Mouse (Mus musculus) neutrophil, adult 5-6 weeks (primary cell): Measurements from ENCODE around the gene I830077J02Rik. TPM values are rescaled to one million over a fixed set of nuclear protein-coding genes. Genes with fewer than 3 reads are reported as not detected.
A peak's percentile ranks its signal among the peaks of the same experiment; 100 is the strongest.

Experiments
- ATAC-seq: fragments of 151-379, 151-347 bp; 2 replicates; pipeline ENCODE4 v1.8.0; 2017; ENCODE audit warnings: mild to moderate bottlenecking, moderate TSS enrichment; ENCODE audit not compliant: insufficient number of reproducible peaks, poor library complexity, low FRiP score, severe bottlenecking; ENCODE audit errors: extremely low read depth
- total RNA-seq: library from RNA; stranded (forward); fragments of 200-1000 nt; gene quantifications from 2 replicates; pipeline ENCODE4 v1.2.3, GENCODE M21; 2017

I830077J02Rik gene
- total RNA-seq, 1 experiment from 2014 or later: 49.3 TPM

DNA sequence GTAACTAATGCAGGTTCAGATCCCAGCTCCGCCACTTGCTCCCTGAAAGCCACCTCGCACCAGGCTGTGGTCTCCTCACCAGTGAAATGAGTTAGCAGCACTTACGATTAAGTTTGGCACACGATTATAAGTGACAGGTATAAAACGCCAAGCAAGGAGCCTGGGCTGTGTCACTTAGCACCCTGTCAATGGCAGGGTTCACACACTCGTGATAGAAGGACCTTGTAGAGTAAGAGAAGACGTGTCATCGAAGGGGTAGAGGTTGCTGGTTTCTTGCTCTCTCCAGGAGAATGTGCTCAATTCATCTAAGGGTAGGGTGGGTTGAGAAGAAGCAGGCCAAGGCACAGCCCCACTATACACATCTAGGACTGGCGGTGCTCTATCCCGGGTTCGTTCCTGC lies 33.6 kb downstream of the I830077J02Rik start:
- ATAC-seq: no peak

DNA sequence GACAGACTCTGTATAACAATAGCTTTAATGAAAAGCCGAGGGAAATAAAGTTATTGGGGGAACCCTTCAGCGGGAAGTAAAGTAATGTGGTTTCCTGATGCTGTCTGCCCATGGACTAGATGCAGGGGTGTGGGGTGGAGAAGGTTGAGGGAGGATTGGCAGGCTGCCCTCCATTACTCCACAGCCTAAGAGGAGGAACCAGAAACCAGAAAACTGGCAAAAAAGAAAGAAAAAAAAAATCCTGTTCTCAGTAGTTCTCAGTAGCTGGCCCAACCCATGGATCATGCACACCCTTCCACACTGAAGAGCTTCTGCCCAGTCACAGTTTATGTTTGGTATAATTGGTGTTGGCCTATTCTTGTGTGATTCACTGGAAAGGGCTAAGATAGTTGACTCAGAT lies 34.1 kb downstream of the I830077J02Rik start:
- ATAC-seq: no peak

DNA sequence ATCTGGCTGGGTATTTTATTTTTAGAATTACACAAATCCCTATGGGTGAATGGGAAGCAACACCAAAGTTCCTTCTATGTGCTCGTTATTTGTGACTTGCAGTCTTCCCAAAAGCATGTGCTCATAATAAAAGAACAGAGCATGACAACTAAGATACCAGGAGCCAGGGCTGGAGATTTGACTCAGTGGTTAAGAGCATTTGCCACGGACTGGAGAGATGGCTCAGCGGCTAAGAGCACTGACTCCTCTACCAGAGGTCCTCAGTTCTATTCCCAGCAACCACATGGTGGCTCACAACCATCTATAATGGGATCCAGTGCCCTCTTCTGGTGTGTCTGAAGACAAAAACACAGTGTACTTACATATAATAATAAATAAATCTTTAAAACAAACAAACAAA lies 35.7 kb downstream of the I830077J02Rik start:
- ATAC-seq: no peak

GRCm38 (mm10) chr3:105894601-105895592 lies 37.6 kb downstream of the I830077J02Rik start:
- ATAC-seq: peak; percentile 47

- ATAC-seq: no peak
Observed at GRCm38 (mm10) chr3:105893941-105894391, 38.5 kb downstream of the I830077J02Rik start.

DNA sequence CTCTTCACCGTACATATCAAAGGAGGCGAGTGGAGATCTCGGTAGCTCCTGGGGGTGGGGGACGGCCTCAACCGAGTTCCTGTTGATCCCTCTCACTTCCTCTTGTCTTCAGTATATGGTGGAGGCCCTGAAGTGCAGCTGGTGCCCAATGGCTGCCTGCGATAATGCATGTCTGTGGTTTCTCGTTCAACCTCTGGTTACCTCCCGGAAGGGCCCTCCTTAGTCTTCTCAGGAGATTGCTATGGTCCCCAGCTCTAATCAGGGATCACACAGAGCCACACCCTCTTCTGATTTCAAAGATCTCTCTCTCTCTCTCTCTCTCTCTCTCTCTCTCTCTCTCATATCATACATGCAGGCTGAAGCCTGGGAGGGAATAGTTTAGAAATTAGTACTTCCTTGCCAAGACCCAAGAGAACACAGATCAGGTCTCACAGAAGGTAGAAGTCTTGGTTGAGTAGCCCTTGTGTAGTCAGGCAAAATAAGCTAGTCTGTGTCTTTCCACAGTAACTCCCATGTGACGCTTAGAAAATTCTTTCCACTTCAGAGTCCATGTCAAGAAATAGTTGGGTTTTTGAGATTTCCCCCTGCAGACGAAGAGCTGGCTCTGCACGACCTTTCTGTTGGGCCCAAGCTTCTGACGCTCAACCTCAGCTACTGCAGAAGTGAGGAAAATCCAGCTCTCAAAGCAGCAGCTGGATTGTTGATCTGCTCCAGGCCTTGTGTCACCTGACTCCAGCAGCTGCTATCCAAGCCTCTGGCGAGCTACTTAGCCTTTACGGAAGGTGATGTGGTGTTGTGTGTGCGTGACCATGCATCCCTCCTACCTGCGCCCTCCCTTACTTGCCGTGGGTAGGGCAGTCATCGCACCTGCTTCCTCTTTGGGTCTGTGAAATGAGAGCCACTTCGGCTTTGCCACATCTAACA lies 39.6 kb downstream of the I830077J02Rik start:
- peak; percentile 57 for ATAC-seq

DNA sequence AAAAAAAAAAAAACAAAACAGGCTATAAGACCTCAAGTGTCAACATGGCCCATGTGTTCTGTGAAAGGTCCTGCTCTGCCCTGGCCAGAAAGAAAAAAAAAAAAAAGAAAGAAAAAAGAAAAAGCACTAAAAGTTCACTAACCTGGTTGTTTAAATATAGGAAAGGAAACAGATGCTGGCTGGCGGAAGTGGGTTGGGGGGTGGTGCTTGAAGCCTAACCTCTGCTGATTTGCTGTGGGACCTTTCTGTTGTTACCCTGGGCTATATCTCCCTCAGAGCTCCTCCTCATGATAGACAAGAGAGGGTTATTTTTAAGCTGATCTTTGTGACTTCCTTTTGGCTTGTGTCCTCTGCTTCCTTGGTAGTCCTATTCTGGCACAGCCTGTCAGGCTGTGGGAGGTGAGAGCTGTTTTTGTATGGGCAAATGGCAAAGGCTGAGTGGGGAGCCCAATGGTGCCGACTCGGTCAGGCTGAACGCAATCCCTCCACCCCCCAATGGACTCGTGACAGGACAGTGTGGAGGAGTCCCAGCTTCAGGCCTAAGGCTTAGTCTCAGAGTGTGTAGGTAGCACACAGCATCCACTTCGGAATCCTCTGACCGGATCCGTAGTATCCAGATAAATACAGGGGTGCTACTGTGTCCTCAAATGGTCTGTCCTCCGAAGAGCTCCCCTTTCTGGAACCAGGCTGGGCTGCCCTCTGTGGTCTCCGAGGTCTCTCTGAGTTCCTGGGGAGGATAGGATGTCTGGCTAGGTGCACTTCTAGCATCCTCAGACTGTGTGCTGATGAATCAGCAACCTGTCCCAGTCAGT lies 40.5 kb downstream of the I830077J02Rik start:
- peak; percentile 42 for ATAC-seq

- ATAC-seq: no peak
Observed at GRCm38 (mm10) chr3:105891141-105891540, 41.3 kb downstream of the I830077J02Rik start.

DNA sequence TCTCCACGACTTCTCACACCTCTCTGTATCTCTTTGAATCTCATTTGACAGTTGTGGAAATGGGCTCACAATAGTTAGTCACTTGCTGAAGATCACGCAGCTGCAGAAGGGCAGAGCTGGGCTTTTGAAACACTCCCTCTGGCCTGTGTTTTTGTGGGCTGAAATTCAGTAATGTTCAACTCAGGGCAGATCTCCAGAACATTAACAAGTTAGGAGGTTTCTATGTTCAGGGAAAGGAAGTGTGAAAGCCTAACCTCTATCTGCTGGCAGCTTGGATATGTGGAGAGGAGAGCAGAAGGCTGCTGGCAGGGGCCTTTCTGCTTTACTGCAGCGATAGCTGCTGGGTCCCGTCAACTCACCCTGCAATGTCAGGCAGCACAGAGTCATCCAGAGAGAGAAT lies 42.2 kb downstream of the I830077J02Rik start:
- ATAC-seq: no peak

DNA sequence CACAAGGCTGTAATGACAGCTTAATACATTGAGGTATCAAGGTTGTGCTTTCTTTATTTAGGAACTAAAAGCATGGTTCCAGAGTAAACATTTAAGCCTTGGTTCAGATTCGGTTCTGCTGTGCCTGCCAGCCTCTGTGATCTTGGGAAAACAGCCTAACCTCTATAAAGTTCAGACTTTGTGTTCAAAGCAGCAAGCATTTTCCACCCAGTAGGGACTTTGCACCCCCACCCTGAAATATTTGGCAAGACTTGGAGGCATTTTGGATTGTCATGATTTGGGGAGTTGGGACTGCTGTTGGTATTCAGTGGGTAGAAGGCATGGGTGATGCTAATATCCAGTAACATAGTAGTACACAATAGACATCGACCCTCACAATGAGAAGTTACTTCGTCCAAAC lies 43.5 kb downstream of the I830077J02Rik start:
- ATAC-seq: no peak

DNA sequence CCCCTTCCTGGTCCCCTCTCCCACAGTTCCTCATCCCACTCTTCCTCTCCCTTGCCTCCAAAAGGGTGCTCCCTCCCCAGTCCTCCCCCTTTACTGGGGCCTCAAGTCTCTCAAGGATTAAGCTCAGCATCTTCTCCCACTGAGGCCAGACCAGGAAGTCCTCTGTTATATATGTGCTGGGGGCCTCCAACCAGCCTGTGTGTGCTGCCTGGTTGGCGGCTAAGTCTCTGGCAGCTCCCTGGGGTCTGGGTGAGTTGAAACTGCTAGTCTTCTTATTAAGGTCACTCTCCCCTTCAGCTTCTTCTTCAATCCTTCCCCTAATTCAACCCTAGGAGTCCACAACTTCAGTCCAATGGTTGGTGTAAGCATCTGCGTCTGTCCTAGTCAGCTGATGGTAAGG lies 49.4 kb downstream of the I830077J02Rik start:
- no peak for ATAC-seq

GRCm38 (mm10) chr3:105882105-105882504 lies 50.4 kb downstream of the I830077J02Rik start:
- ATAC-seq: no peak

DNA sequence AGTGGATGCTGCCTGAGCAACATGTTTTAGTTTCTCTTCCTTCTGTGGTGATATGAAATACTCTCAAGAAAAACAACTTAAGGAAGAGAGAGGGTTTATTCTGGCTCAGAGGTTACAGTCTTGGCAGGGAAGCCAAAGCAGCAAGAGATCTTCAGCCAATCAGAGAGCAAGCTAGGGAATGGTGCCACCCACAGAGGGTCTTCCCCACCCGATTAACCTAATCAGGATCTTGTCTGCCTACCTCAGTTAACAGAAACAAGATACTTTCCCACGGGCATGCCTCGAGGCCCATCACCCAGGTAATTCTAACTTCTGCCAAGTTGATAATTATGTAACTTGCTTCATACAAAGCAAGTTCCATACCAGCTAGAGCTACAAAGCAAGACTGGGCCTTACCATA lies 52.0 kb downstream of the I830077J02Rik start:
- ATAC-seq: no peak

- ATAC-seq: no peak
Observed at GRCm38 (mm10) chr3:105878751-105879150, 53.7 kb downstream of the I830077J02Rik start.

- peak; percentile 34; the same call in 1 of the 2 replicates for ATAC-seq
Observed at GRCm38 (mm10) chr3:105877919-105878318, 54.5 kb downstream of the I830077J02Rik start.

GRCm38 (mm10) chr3:105877252-105877803 lies 55.1 kb downstream of the I830077J02Rik start:
- ATAC-seq: no peak

DNA sequence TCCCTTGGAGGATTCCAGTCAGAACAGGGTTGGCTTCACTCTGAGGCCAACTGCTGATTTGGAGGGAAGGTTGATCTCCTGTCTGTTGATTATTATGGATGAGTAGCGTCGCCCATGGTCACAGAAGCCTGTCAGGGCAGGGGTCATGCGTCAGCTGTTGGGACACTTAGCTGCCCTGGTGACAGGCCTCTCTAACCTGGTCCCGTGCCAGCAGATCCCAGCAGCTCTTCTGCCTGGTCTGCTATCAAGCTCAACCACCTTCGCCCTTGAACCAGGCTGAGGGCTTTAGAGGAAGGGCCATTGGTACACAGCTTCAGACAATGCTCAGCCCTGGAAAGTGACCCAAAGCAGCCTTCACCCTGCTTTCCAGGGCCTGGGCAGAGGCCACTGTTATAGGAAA lies 56.4 kb downstream of the I830077J02Rik start:
- ATAC-seq: no peak
